Mouse (Mus musculus): Measurements from ENCODE around the gene Ppil6. TPM values are rescaled to one million over a fixed set of nuclear protein-coding genes. Genes with fewer than 3 reads are reported as not detected.

Ppil6 gene
- total RNA-seq, 4 experiments from 2014 or later: 4.1 to 8.3 (median 6.3) TPM

GRCm38 (mm10) chr10:41523386-41523785, 33.1 kb downstream of the Ppil6 start:
- no peak for DNase-seq (ENCODE audit: low spot score in 2 of 2)

GRCm38 (mm10) chr10:41525696-41526095, 35.5 kb downstream of the Ppil6 start:
- DNase-seq (ENCODE audit: low spot score in 2 of 2): no peak

GRCm38 (mm10) chr10:41529972-41530371, 39.7 kb downstream of the Ppil6 start:
- DNase-seq (ENCODE audit: low spot score in 2 of 2): no peak

GRCm38 (mm10) chr10:41535991-41536390, 45.8 kb downstream of the Ppil6 start:
- DNase-seq (ENCODE audit: low spot score in 2 of 2): no peak

- DNase-seq (ENCODE audit: low spot score in 2 of 2): no peak
Measured at GRCm38 (mm10) chr10:41536714-41537113, 46.5 kb downstream of the Ppil6 start.

- DNase-seq (ENCODE audit: low spot score in 2 of 2): no peak
Measured at GRCm38 (mm10) chr10:41537226-41537982, 47.2 kb downstream of the Ppil6 start.

GRCm38 (mm10) chr10:41537983-41538330, 47.7 kb downstream of the Ppil6 start:
- DNase-seq (ENCODE audit: low spot score in 2 of 2): no peak

GRCm38 (mm10) chr10:41538986-41539385, 48.7 kb downstream of the Ppil6 start:
- no peak for DNase-seq (ENCODE audit: low spot score in 2 of 2)

- DNase-seq (ENCODE audit: low spot score in 2 of 2): no peak
Measured at GRCm38 (mm10) chr10:41542057-41542456, 51.8 kb downstream of the Ppil6 start.

- DNase-seq (ENCODE audit: low spot score in 2 of 2): no peak
Measured at GRCm38 (mm10) chr10:41543439-41543838, 53.2 kb downstream of the Ppil6 start.

- DNase-seq (ENCODE audit: low spot score in 2 of 2): no peak
Measured at GRCm38 (mm10) chr10:41543844-41544243, 53.6 kb downstream of the Ppil6 start.

GRCm38 (mm10) chr10:41544481-41545190, 54.4 kb downstream of the Ppil6 start:
- DNase-seq (ENCODE audit: low spot score in 2 of 2): no peak

- no peak for DNase-seq (ENCODE audit: low spot score in 2 of 2)
Measured at GRCm38 (mm10) chr10:41545224-41545755, 55.1 kb downstream of the Ppil6 start.

GRCm38 (mm10) chr10:41546396-41547165, 56.3 kb downstream of the Ppil6 start:
- DNase-seq (ENCODE audit: low spot score in 2 of 2): no peak

- DNase-seq (ENCODE audit: low spot score in 2 of 2): no peak
Measured at GRCm38 (mm10) chr10:41550711-41551110, 60.5 kb downstream of the Ppil6 start.

GRCm38 (mm10) chr10:41552319-41552718, 62.1 kb downstream of the Ppil6 start:
- DNase-seq (ENCODE audit: low spot score in 2 of 2): no peak

- DNase-seq (ENCODE audit: low spot score in 2 of 2): peak; percentile 11 to 29
Measured at GRCm38 (mm10) chr10:41552847-41553589, 62.8 kb downstream of the Ppil6 start.

- no peak for DNase-seq (ENCODE audit: low spot score in 2 of 2)
Measured at GRCm38 (mm10) chr10:41553711-41554110, 63.5 kb downstream of the Ppil6 start.

GRCm38 (mm10) chr10:41555081-41555480, 64.8 kb downstream of the Ppil6 start:
- no peak for DNase-seq (ENCODE audit: low spot score in 2 of 2)

GRCm38 (mm10) chr10:41558401-41558800, 68.2 kb downstream of the Ppil6 start:
- no peak for DNase-seq (ENCODE audit: low spot score in 2 of 2)

Data from layer of hippocampus, adult 8-10 months (tissue).